Mouse (Mus musculus) cortical plate, adult 2 months (tissue): Measurements from ENCODE around the gene Rufy4.

Experiments used
- CTCF ChIP-seq: fragments of 200-500 bp; IDR thresholded peaks from 2 replicates; pipeline ENCODE4 v1.5.1; 2011; ENCODE audit warnings: mild to moderate bottlenecking, control low read depth, low read length; ENCODE audit not compliant: insufficient read depth; ENCODE audit errors: extremely low read depth
- POLR2A ChIP-seq: fragments of 200-500 bp; IDR thresholded peaks from 2 replicates; pipeline ENCODE4 v1.6.1; 2011; ENCODE audit warnings: mild to moderate bottlenecking, low read length, control low read depth; ENCODE audit not compliant: insufficient read depth; ENCODE audit errors: extremely low read depth

DNA sequence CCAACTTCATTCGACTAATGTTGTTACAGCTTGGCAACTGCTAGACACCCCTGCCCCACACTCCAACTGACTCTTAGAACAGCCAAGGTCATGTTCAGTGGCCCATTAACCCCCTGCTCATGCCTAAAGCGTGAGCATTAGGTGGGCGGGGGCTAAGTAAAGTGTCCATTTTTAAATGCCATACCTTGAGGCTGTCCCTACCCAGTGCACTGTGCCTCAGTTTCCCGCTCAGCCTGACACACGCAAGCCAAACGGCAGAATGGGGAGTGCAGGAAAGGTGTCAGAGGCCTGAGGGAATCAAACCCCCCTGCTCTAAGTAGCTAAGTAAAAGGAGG is 13.7 kb upstream of the Rufy4 start:
- TF ChIP-seq POLR2A (no peak), CTCF (no peak)
